Mouse (Mus musculus) left cerebral cortex, adult 2 months (tissue): Measurements from ENCODE around the gene Tmem179b. TPM values are rescaled to one million over a fixed set of nuclear protein-coding genes. Genes with fewer than 3 reads are reported as not detected.

ENCODE experiments used
- DNase-seq, 2 experiments: peaks; one replicate each; pipeline ENCODE4 v3.0.0; 2021 to 2022; ENCODE audit warnings: low spot score in 2 of 2, mixed read lengths in 1 of 2; ENCODE audit errors: extremely low spot score in 1 of 2
- H3K27ac ChIP-seq: fragments of 200-600 bp; 2 replicates; pipeline ENCODE4 v1.8.1; 2022
- H3K4me3 ChIP-seq: fragments of 200-600 bp; 2 replicates; pipeline ENCODE4 v1.8.1; 2022
- CTCF ChIP-seq: fragments of 200-600 bp; IDR thresholded peaks from 2 replicates; pipeline ENCODE4 v1.8.1; 2022; ENCODE audit warnings: antibody characterized with exemption, mild to moderate bottlenecking, moderate library complexity
- intact Hi-C: fragments of 180-260 bp; cut with DNase I; formaldehyde crosslinking; loops from one replicate; pipeline ENCODE4 v1.15.1; 2025
- microRNA-seq, 2 experiments: library from miRNA; unstranded; fragments of <30 nt; microRNA quantifications; one replicate each; pipeline ENCODE4 v1.2.0; 2021
- total RNA-seq, 2 experiments: library from RNA; stranded (reverse); gene quantifications; 2 replicates each; pipeline ENCODE4 v1.2.3; 2021

The Tmem179b gene
- total RNA-seq, 2 experiments from 2014 or later, result 8.2 to 8.7 TPM

GRCm38 (mm10) chr19:8725081-8725613 is 49.1 kb downstream of the Tmem179b start:
- H3K4me3 ChIP-seq, result no peak overlapping the region
- H3K27ac ChIP-seq, result no peak overlapping the region
- intact Hi-C loops, result no loop called here
- TF ChIP-seq CTCF, result no peak
- no peak for DNase-seq

- DNase-seq, result no peak
- H3K4me3 ChIP-seq, result peak overlapping the region; percentile 95
- TF ChIP-seq CTCF, result no peak
- intact Hi-C loops, result no loop called here
- H3K27ac ChIP-seq, result no peak overlapping the region
Measured at GRCm38 (mm10) chr19:8724392-8724791, 49.9 kb downstream of the Tmem179b start.

- H3K4me3 ChIP-seq, result peak overlapping the region; percentile 95
- no peak for DNase-seq
- H3K27ac ChIP-seq, result peak overlapping the region; percentile 91
- intact Hi-C loops, result no loop called here
- no peak for TF ChIP-seq CTCF
Measured at GRCm38 (mm10) chr19:8723574-8724346, 50.5 kb downstream of the Tmem179b start.

- no peak; the same call in 1 of the 2 replicates for TF ChIP-seq CTCF
- DNase-seq, result peak; percentile 96 to 97
- intact Hi-C loops, result no loop called here
- Histone ChIP-seq H3K4me3 (peak within 1 kb of the TSS; percentile 95), H3K27ac (peak within 1 kb of the TSS; percentile 95)
Measured at GRCm38 (mm10) chr19:8722907-8723573, 51.2 kb downstream of the Tmem179b start, which contains the start of gene Slc3a2. Gene Slc3a2, minus strand, starts transcription at chr19:8723369.

GRCm38 (mm10) chr19:8722559-8722906 is 51.7 kb downstream of the Tmem179b start:
- no peak for DNase-seq
- H3K4me3 ChIP-seq, result peak overlapping the region; percentile 95
- H3K27ac ChIP-seq, result peak overlapping the region; percentile 95
- no peak for TF ChIP-seq CTCF
- intact Hi-C loops, result no loop called here

Small RNA genes within 50 kb of the gene (microRNA-seq; reads per million reads assigned to microRNA genes)
- 0 reads per million in 2 experiments for gene Mir6992

Other genes with a start within 250 kb of the Tmem179b start
- 10 to 100 TPM; 12.5 TPM for gene Slc22a8, start 183.2 kb downstream of the Tmem179b start, total RNA-seq
- gene Slc22a6, start 156.4 kb downstream of the Tmem179b start, total RNA-seq, result 1 to 10 TPM; 5.2 to 7.3 TPM
- gene Chrm1, start 110.7 kb downstream of the Tmem179b start, total RNA-seq, result 100 to 1,000 TPM; 152 to 155 TPM
- 100 to 1,000 TPM; 144 to 154 TPM for gene Slc3a2, start 51.1 kb downstream of the Tmem179b start, total RNA-seq
- 10 to 100 TPM; 48.5 to 53.1 TPM for gene Wdr74, start 38.6 kb downstream of the Tmem179b start, total RNA-seq
- 1 to 10 TPM; 1.4 to 1.8 TPM for gene 1700092M07Rik, start 33.7 kb downstream of the Tmem179b start, total RNA-seq
- 10 to 100 TPM; 71.2 to 77.9 TPM for gene Stx5a, start 33.1 kb downstream of the Tmem179b start, total RNA-seq
- gene Nxf1, start 17.4 kb downstream of the Tmem179b start, total RNA-seq, result 10 to 100 TPM; 90.2 to 98.8 TPM
- 10 to 100 TPM; 63.8 to 66.8 TPM for gene Tmem223, start 3.5 kb downstream of the Tmem179b start, total RNA-seq
- gene Taf6l, start 11.9 kb upstream of the Tmem179b start, total RNA-seq, result 10 to 100 TPM; 13.1 to 14.3 TPM
- gene Polr2g, start 24.1 kb upstream of the Tmem179b start, total RNA-seq, result 100 to 1,000 TPM in 1 of 2 experiments, 10 to 100 TPM in 1; 96.6 to 105 TPM
- 1 to 10 TPM; 5.3 to 6.7 TPM for gene Zbtb3, start 28.1 kb upstream of the Tmem179b start, total RNA-seq
- 10 to 100 TPM; 34.5 to 36.7 TPM for gene Ttc9c, start 44.9 kb upstream of the Tmem179b start, total RNA-seq
- 100 to 1,000 TPM; 125 to 129 TPM for gene Hnrnpul2, start 45.5 kb upstream of the Tmem179b start, total RNA-seq
- not detected for gene AC129217.1, start 55.3 kb upstream of the Tmem179b start, total RNA-seq
- gene Bscl2, start 63.0 kb upstream of the Tmem179b start, total RNA-seq, result 100 to 1,000 TPM; 109 TPM
- 100 to 1,000 TPM; 184 to 198 TPM for gene Gng3, start 64.7 kb upstream of the Tmem179b start, total RNA-seq
- 1 to 10 TPM in 1 of 2 experiments, under 1 TPM in 1; 0.87 to 1.1 TPM for gene Lrrn4cl, start 76.3 kb upstream of the Tmem179b start, total RNA-seq
- 10 to 100 TPM; 86.1 to 94.7 TPM for gene Ubxn1, start 97.0 kb upstream of the Tmem179b start, total RNA-seq
- 10 to 100 TPM; 33.1 to 36.2 TPM for gene Uqcc3, start 106.5 kb upstream of the Tmem179b start, total RNA-seq
- 1 to 10 TPM; 6.5 to 9.3 TPM for gene Lbhd1, start 109.3 kb upstream of the Tmem179b start, total RNA-seq
- not detected for gene Gm49403, start 109.5 kb upstream of the Tmem179b start, total RNA-seq
- 10 to 100 TPM; 22.5 to 23.2 TPM for gene 1810009A15Rik, start 114.4 kb upstream of the Tmem179b start, total RNA-seq
- 1 to 10 TPM; 1.2 to 6.7 TPM for gene Gm49416, start 114.5 kb upstream of the Tmem179b start, total RNA-seq
- gene Ints5, start 118.5 kb upstream of the Tmem179b start, total RNA-seq, result 10 to 100 TPM; 21.7 to 22.9 TPM
- gene Ganab, start 123.6 kb upstream of the Tmem179b start, total RNA-seq, result 100 to 1,000 TPM in 1 of 2 experiments, 10 to 100 TPM in 1; 96.4 to 104 TPM
- gene B3gat3, start 145.9 kb upstream of the Tmem179b start, total RNA-seq, result 100 to 1,000 TPM; 172 to 173 TPM
- gene Rom1, start 154.9 kb upstream of the Tmem179b start, total RNA-seq, result 1 to 10 TPM; 5.6 to 7.2 TPM
- gene Eml3, start 155.1 kb upstream of the Tmem179b start, total RNA-seq, result 10 to 100 TPM; 11.0 to 13.7 TPM
- 10 to 100 TPM; 55.5 to 55.6 TPM for gene Mta2, start 167.4 kb upstream of the Tmem179b start, total RNA-seq
- 10 to 100 TPM; 21.4 to 22.4 TPM for gene Tut1, start 179.4 kb upstream of the Tmem179b start, total RNA-seq
- 100 to 1,000 TPM; 228 to 236 TPM for gene Eef1g, start 192.6 kb upstream of the Tmem179b start, total RNA-seq
- 10 to 100 TPM; 22.5 to 32.2 TPM for gene Ahnak, start 214.8 kb upstream of the Tmem179b start, total RNA-seq